Mouse (Mus musculus) midbrain, embryonic 14.5 days (tissue): ENCODE data around the gene Wdpcp. TPM values are rescaled to one million over a fixed set of nuclear protein-coding genes. Genes with fewer than 3 reads are reported as not detected.
"Not testable (repeated sequence)": the region's sequence is repeated elsewhere in the genome, so short reads cannot be mapped to it uniquely, and the experiment has no call there.

ENCODE experiments used
- ATAC-seq: fragments of 200-750 bp; cut with Nextera tagmentation; 2 replicates; pipeline ENCODE4 v1.8.0; 2017; ENCODE audit warnings: moderate number of reproducible peaks, moderate library complexity; ENCODE audit not compliant: low FRiP score, low TSS enrichment
- DNase-seq: peaks from one replicate; pipeline ENCODE4 v3.0.0-alpha.2; 2015
- H3K27ac ChIP-seq: fragments of 300-500 bp; sonication (generic); replicated peaks from 2 replicates; pipeline ENCODE4 v1.5.1; 2014; ENCODE audit warnings: mild to moderate bottlenecking, low read depth, low read length, moderate library complexity
- H3K27me3 ChIP-seq: fragments of 300-500 bp; sonication (generic); 2 replicates; pipeline ENCODE4 v1.6.1; 2014; ENCODE audit warnings: low read length, control low read depth, mixed read lengths; ENCODE audit not compliant: control insufficient read depth, insufficient read depth
- H3K36me3 ChIP-seq: fragments of 300-500 bp; sonication (generic); 2 replicates; pipeline ENCODE4 v1.6.1; 2014; ENCODE audit warnings: low read length, control low read depth; ENCODE audit not compliant: control insufficient read depth, insufficient read depth
- H3K4me1 ChIP-seq: fragments of 300-500 bp; sonication (generic); 2 replicates; pipeline ENCODE4 v1.6.1; 2014; ENCODE audit warnings: mild to moderate bottlenecking, antibody characterized with exemption, low read length, control low read depth; ENCODE audit not compliant: control insufficient read depth, insufficient read depth
- H3K4me2 ChIP-seq: fragments of 300-500 bp; sonication (generic); 2 replicates; pipeline ENCODE4 v1.6.1; 2014; ENCODE audit warnings: mild to moderate bottlenecking, low read length, moderate library complexity
- H3K4me3 ChIP-seq: fragments of 300-500 bp; sonication (generic); replicated peaks from 2 replicates; pipeline ENCODE4 v1.5.1; 2014; ENCODE audit warnings: low read depth, low read length
- H3K9ac ChIP-seq: fragments of 300-500 bp; sonication (generic); replicated peaks from 2 replicates; pipeline ENCODE4 v1.6.1; 2014; ENCODE audit warnings: mild to moderate bottlenecking, low read length, moderate library complexity
- H3K9me3 ChIP-seq: fragments of 300-500 bp; sonication (generic); 2 replicates; pipeline ENCODE4 v1.6.1; 2016; ENCODE audit warnings: low read length, control low read depth, mixed read lengths; ENCODE audit not compliant: control insufficient read depth
- WGBS: fragments of 180-500 bp; shearing (Covaris S2); extraction: QIAGEN DNeasy Blood & Tissue Kit; methylation state at CpG from one replicate; pipeline ENCODE4 v1.1.7; 2014; 5-methylcytosine and 5-hydroxymethylcytosine counted together
- polyA plus RNA-seq: library from polyadenylated mRNA; unstranded; fragments of >200 nt; fragmentation: Nextera tagmentation; extraction: Ambion mirVana; gene quantifications from 2 replicates; pipeline ENCODE4 v1.2.1, GENCODE M21; 2014

Wdpcp gene
- 7.2 and 12.4 TPM in 2 replicates for polyA plus RNA-seq

DNA sequence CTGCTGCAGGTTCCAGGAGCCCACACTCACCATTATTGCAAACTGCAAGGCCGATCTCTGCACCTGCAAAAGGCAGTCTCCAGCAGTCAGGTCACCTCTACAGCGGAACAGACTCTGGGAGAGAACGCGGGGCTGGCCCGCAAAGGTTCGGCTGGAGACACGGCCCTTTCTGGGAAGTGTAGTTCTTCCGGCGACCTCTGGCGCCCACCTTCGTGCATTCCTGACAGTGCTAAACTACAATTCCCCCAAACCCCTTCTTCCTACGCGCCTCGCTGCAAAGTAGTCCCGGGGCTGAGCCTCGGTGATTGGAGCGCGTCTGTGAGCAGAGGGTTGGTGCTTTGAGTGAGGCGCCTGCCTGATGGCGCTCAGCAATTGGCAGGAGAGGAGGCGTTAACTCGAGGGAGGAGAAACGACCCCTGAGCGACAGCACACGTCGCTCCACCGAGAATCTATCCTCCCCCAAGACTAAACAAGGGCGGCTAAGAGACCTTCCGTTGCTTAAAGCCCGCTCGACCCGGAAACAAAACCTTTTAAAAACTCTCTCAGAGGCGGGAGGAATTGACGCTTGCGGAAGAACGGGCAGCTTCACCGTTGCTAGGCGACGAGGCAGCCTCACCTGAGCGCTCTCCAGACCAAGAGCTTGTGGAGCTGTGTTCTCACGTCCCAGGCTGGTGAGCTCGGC is at the start of gene Wdpcp, which contains the start of gene Mdh1:
Gene Wdpcp (plus strand): TSS at position 536 of the 682 bp plus-strand sequence.
Gene Mdh1 (minus strand): TSS at position 668 of the 682 bp plus-strand sequence.
- no peaks in the 10 kb centered on the region for H3K27me3 ChIP-seq
- H3K27ac ChIP-seq, result peak within 1 kb of the TSS; percentile 81
- peak within 1 kb of the TSS; percentile 67 for H3K4me3 ChIP-seq
- H3K4me1 ChIP-seq, result peaks cover 13% of the 10 kb centered on the region
- DNase-seq (peak; percentile 98), ATAC-seq (peak; percentile 99)
- H3K9ac ChIP-seq, result peak within 1 kb of the TSS; percentile 70
- no peaks in the 10 kb centered on the region for H3K9me3 ChIP-seq
- H3K36me3 ChIP-seq, result no peaks in the 10 kb centered on the region
- peak within 1 kb of the TSS; percentile 78 for H3K4me2 ChIP-seq
- under 1% methylated on average over 42 of the region's 42 CpGs for WGBS

DNA sequence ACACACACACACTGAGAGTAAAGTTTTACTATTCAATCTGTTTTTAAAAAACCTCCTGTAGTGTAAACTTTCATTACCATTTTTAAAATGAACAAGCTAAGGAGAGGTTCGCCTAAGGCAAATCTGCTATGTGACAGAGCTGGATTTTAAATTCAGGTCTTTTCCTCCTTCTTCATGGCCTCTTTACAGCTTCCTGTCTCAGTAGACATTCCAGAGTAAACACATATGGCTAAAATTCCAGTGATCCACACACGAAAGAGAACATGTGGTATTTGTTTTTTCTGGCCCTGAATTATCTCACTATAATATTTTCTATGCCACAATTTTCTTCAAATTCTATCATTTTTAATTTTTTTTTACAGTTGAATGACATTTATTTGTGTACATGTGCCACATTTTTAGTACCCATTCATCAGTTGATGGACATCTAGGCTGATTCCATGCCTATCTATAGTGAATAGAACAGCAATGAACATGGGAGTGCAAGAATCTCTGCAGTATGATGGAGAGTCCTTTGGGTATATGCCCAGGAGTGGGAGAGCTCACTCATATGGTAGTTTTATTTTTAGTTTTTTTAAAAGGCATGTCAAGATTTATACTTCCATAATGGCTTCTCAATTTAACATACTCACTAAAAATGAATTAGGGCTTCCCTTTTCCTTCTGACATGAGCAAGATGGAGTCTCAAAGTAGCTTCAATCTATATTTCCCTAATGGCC is 43.2 kb upstream of the Wdpcp start:
- 81% methylated on average over 2 of the region's 2 CpGs for WGBS
- no peaks in the 10 kb centered on the region for H3K9me3 ChIP-seq
- no peak for DNase-seq
- H3K27ac ChIP-seq, result no peak overlapping the region
- no peaks in the 10 kb centered on the region for H3K4me1 ChIP-seq
- H3K36me3 ChIP-seq, result no peaks in the 10 kb centered on the region
- no peaks in the 10 kb centered on the region for H3K27me3 ChIP-seq
- H3K9ac ChIP-seq, result no peak overlapping the region
- no peak overlapping the region for H3K4me2 ChIP-seq
- H3K4me3 ChIP-seq, result no peak overlapping the region
- no peak for ATAC-seq

DNA sequence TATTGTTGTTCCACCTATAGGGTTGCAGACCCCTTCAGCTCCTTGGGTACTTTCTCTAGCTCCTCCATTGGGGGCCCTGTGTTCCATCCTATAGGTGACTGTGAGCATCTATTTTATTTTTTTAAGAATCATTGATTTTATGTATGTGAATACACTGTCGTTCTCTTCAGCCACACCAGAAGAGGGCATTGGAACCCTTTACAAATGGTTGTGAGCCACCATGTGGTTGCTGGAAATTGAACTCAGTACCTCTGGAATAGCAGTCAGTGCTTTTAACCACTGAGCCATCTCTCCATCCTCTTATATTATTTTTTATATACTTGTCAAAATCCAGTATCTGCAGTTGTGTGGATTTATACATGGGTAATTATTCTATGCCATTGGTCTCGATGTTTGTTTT is 41.2 kb upstream of the Wdpcp start:
- not testable (repeated sequence) for H3K27ac ChIP-seq, H3K4me2 ChIP-seq, DNase-seq, ATAC-seq, H3K27me3 ChIP-seq, H3K9me3 ChIP-seq, H3K36me3 ChIP-seq, H3K4me3 ChIP-seq, H3K9ac ChIP-seq, H3K4me1 ChIP-seq
- 92% methylated on average over 2 of the region's 2 CpGs for WGBS

DNA sequence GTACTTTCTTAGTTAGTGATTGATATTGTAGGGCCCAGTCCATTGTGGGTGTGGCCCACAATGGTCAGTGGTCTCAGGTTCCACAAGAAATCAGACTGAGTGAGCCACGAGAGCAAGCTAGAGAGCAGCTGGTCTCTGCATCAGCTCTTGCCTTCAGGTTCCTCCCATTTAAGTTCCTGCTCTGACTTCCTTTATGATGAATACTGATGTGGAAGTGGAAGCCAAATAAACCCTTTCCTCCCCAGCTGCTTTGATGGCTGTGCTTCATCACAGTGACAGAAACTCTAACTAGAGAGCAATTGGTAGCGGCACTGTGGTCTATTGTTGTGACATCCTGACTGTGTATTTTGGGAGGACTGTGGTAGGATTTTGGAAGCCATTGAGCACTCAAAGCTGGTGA is 32.0 kb upstream of the Wdpcp start:
- no peak overlapping the region for H3K4me2 ChIP-seq
- H3K27me3 ChIP-seq, result no peaks in the 10 kb centered on the region
- no peak for DNase-seq
- H3K36me3 ChIP-seq, result no peaks in the 10 kb centered on the region
- H3K4me1 ChIP-seq, result no peaks in the 10 kb centered on the region
- H3K27ac ChIP-seq, result no peak overlapping the region
- no peak for ATAC-seq
- no peaks in the 10 kb centered on the region for H3K9me3 ChIP-seq
- H3K4me3 ChIP-seq, result no peak overlapping the region
- WGBS, result 81% methylated on average over 2 of the region's 2 CpGs
- no peak overlapping the region for H3K9ac ChIP-seq

- H3K4me1 ChIP-seq, result no peaks in the 10 kb centered on the region
- DNase-seq (no peak), ATAC-seq (no peak)
- H3K9me3 ChIP-seq, result no peaks in the 10 kb centered on the region
- H3K27ac ChIP-seq, result no peak overlapping the region
- H3K4me3 ChIP-seq, result no peak overlapping the region
- H3K9ac ChIP-seq, result no peak overlapping the region
- H3K27me3 ChIP-seq, result no peaks in the 10 kb centered on the region
- WGBS, result 95% methylated on average over 2 of the region's 2 CpGs
- H3K4me2 ChIP-seq, result no peak overlapping the region
- H3K36me3 ChIP-seq, result no peaks in the 10 kb centered on the region
These were observed 31.4 kb upstream of the Wdpcp start for GRCm38 (mm10) chr11:21540622-21541021.

GRCm38 (mm10) chr11:21542731-21543130 is 29.3 kb upstream of the Wdpcp start:
- H3K4me2 ChIP-seq, result no peak overlapping the region
- H3K4me3 ChIP-seq, result no peak overlapping the region
- H3K27me3 ChIP-seq, result no peaks in the 10 kb centered on the region
- H3K9ac ChIP-seq, result no peak overlapping the region
- DNase-seq (no peak), ATAC-seq (no peak)
- H3K27ac ChIP-seq, result no peak overlapping the region
- H3K4me1 ChIP-seq, result no peaks in the 10 kb centered on the region
- no peaks in the 10 kb centered on the region for H3K36me3 ChIP-seq
- 81% methylated on average over 5 of the region's 5 CpGs for WGBS
- H3K9me3 ChIP-seq, result no peaks in the 10 kb centered on the region

GRCm38 (mm10) chr11:21545021-21545420 is 27.0 kb upstream of the Wdpcp start:
- Histone ChIP-seq H3K9ac (no peak overlapping the region), H3K27ac (no peak overlapping the region), H3K4me1 (no peaks in the 10 kb centered on the region), H3K27me3 (no peaks in the 10 kb centered on the region), H3K9me3 (no peaks in the 10 kb centered on the region), H3K36me3 (no peaks in the 10 kb centered on the region), H3K4me2 (no peak overlapping the region), H3K4me3 (no peak overlapping the region)
- ATAC-seq, result no peak
- WGBS, result 64% methylated on average over 2 of the region's 2 CpGs
- no peak for DNase-seq

- no peak overlapping the region for H3K4me2 ChIP-seq
- no peaks in the 10 kb centered on the region for H3K27me3 ChIP-seq
- no peaks in the 10 kb centered on the region for H3K4me1 ChIP-seq
- H3K4me3 ChIP-seq, result no peak overlapping the region
- no peak overlapping the region for H3K27ac ChIP-seq
- H3K9ac ChIP-seq, result no peak overlapping the region
- DNase-seq (no peak), ATAC-seq (no peak)
- no peaks in the 10 kb centered on the region for H3K36me3 ChIP-seq
- H3K9me3 ChIP-seq, result no peaks in the 10 kb centered on the region
These were observed 26.1 kb upstream of the Wdpcp start for GRCm38 (mm10) chr11:21545951-21546350.

DNA sequence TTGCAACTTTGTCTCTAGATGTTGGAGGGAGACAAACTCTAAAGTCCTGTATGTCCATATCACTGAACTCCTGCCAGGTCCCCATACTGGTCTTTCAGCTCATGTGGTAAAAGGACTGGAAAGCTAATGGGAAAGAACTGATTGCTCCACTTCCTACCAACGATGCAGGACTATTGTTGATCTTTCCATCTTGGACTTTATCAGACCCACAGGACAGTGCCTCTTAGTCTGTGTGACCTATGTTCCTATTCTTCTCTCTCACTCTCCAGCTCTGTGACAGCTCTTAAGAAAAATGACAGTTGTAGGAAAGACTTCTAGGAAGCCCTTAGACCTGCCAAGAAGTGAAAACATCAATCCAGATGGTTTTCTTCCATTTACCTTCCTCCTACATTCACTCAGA is 25.4 kb upstream of the Wdpcp start:
- Histone ChIP-seq H3K9ac (no peak overlapping the region), H3K4me3 (no peak overlapping the region), H3K27me3 (no peaks in the 10 kb centered on the region), H3K9me3 (no peaks in the 10 kb centered on the region), H3K36me3 (no peaks in the 10 kb centered on the region), H3K4me2 (no peak overlapping the region), H3K27ac (no peak overlapping the region), H3K4me1 (no peaks in the 10 kb centered on the region)
- ATAC-seq (no peak), DNase-seq (no peak)
- 90% methylated on average over 1 of the region's 1 CpGs for WGBS
